Comparison of ENCODE assay signal across 10 mouse cellular contexts in genomic region chr10:108623002-108623401, GRCm38 (mm10).
"Had no signal": no experiment of that assay in that cellular context is flagged by ENCODE, and none has a peak within 500 bp of the region (broad histone marks: within the 10 kb centered on the region; RNA-seq: fewer than 3 reads in every experiment).

No protein-coding gene starts in this region.

- H3K27me3 ChIP-seq: liver, embryonic 13.5 days had no signal

- H3K4me2 ChIP-seq: liver, embryonic 13.5 days; midbrain, embryonic 11.5 days had no signal

- H3K4me3 ChIP-seq: liver, embryonic 13.5 days had no signal

- DNase-seq: kidney, postnatal 25 days; liver, embryonic 13.5 days; lung, adult 2 months; lung, postnatal 14 days; lung, postnatal 4 days; midbrain, embryonic 14.5 days; thymus, adult 18-20 months; thymus, postnatal 36 days had no signal

- H3K36me3 ChIP-seq: liver, embryonic 13.5 days had no signal

- H3K27ac ChIP-seq: kidney, postnatal 0 days; liver, embryonic 13.5 days had no signal

- H3K4me1 ChIP-seq: liver, embryonic 13.5 days had no signal

- H3K9me3 ChIP-seq: liver, embryonic 13.5 days had no signal

- H3K9ac ChIP-seq: liver, embryonic 13.5 days had no signal
